Mouse (Mus musculus) macrophage (primary cell): ENCODE measurements around the gene Zswim5. TPM values are rescaled to one million over a fixed set of nuclear protein-coding genes. Genes with fewer than 3 reads are reported as not detected.

Source experiments
- H3K27ac ChIP-seq: fragments of 350-480 bp; formaldehyde crosslinking; 2 replicates; pipeline ENCODE4 v1.9.0; 2021
- H3K36me3 ChIP-seq: fragments of 350-480 bp; formaldehyde crosslinking; 2 replicates; pipeline ENCODE4 v1.9.0; 2021; ENCODE audit errors: inconsistent target
- H3K4me3 ChIP-seq: fragments of 350-480 bp; formaldehyde crosslinking; 2 replicates; pipeline ENCODE4 v1.9.0; 2021; ENCODE audit errors: inconsistent target
- H3K79me2 ChIP-seq: fragments of 350-480 bp; formaldehyde crosslinking; 2 replicates; pipeline ENCODE4 v1.9.0; 2021; ENCODE audit errors: inconsistent target
- WGBS: methylation state at CpG from one replicate; pipeline ENCODE4 v1.1.7; 2026; ENCODE audit warnings: inconsistent platforms; ENCODE audit not compliant: missing documents; 5-methylcytosine and 5-hydroxymethylcytosine counted together
- polyA plus RNA-seq: library from polyadenylated mRNA; stranded (reverse); fragments of 250-400 nt; gene quantifications from 3 replicates; pipeline ENCODE4 v1.2.4, GENCODE M21; 2018; ENCODE audit warnings: inconsistent platforms

The Zswim5 gene
- polyA plus RNA-seq, 1 experiment from 2014 or later = 0.04 TPM

DNA sequence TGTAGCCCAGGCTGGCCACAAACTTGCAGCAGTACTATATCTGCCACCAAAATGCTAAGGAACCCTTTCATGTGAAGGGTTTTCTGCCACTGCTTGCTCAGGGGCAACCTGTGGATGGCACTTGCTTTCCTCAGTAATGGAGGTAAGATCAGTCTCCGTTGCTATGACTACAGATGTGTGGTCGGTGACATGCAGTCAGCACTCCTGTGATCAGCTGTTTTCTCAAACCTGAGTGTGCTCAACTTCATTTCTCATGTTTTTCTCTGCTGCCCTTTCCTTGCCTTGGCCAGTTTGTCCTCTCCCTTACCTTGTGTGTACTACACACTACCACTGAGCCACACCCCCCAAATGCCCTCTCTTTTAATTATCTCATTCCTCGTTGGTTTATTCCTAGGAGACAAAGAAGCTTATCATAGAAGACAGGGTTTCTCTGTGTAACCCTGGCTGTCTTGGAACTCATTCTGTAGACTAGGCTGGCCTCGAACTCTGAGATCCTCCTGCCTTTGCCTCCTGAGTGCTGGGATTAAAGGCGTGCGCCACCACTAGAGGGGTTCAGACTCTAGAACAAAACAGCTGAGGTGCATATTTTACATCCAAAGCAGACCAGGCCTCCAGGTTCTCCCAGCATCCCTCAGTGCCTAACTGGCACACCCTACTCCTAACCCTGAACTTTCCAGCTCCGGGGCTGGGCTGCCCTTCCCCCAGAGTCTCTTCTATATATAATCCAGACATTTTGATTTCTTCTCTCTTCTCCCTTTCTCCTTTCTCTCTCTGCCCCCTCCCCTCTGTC lies 128.6 kb downstream of the Zswim5 start:
- no peak overlapping the region for H3K4me3 ChIP-seq
- no peaks in the 10 kb centered on the region for H3K79me2 ChIP-seq
- WGBS = 88% methylated on average over 7 of the region's 7 CpGs
- peaks cover 34% of the 10 kb centered on the region for H3K36me3 ChIP-seq
- H3K27ac ChIP-seq = no peak overlapping the region

DNA sequence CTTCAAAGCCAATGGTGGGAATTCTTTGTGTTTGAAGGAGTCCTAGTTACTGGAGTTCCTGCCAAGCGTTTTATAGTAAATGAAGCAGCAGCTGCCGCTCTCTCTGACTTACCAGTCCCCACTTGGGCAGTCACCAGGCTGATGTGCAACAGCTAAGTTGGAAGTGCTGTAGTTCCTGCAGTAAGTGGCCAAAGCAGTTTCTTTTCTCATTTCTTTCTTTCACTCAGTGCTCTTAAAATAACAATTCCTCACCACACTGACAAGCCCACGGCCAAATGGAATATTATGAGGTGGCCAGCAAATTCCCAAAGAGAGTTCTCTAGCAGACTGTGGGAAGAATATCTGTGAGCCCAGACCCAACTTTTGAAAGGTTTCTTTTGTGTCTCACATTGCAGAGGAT lies 129.9 kb downstream of the Zswim5 start:
- no peak overlapping the region for H3K4me3 ChIP-seq
- no peak overlapping the region for H3K27ac ChIP-seq
- WGBS = 74% methylated on average over 3 of the region's 3 CpGs
- no peaks in the 10 kb centered on the region for H3K79me2 ChIP-seq
- H3K36me3 ChIP-seq = peaks cover 22% of the 10 kb centered on the region; the same call in 1 of the 2 replicates

DNA sequence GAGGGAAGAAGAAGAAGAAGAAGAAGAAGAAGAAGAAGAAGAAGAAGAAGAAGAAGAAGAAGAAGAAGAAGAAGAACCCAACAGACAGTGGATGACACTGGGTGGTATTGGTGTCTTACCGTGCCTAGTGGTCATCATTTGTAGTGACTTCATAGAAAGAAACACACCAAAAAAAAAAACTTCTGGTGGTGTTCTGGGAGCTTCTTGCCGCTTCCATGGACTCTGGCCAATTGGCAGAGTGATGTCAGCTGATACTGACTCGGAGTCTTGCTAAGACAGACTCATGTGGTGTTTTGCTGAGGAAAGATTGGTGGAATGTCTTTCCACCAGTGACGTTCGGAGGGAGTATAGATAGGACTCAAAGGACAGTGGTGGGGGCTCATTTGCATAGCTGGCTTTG lies 133.1 kb downstream of the Zswim5 start:
- 98% methylated on average over 5 of the region's 5 CpGs for WGBS
- Histone ChIP-seq H3K79me2 (no peaks in the 10 kb centered on the region), H3K27ac (no peak overlapping the region)

DNA sequence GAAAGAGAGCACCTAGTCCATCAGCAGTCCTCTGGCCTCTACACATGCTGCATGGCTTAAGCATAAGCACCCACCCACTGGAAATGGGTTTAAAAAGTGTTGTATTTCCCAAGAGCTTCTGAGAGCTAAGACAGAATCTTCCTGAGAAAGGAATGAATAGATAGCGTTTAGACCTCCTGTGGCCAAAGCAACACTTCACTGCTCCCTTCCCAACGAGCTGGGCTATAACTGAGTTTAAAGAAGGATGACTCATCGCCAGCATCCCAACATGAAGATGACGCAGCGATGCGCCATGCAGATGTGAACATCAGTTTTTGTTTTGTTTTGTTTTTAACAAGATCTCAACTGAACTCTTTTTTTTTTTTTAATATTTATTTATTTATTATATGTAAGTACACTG lies 136.4 kb downstream of the Zswim5 start:
- H3K36me3 ChIP-seq = no peaks in the 10 kb centered on the region
- no peak overlapping the region for H3K27ac ChIP-seq
- WGBS = 80% methylated on average over 6 of the region's 6 CpGs
- H3K79me2 ChIP-seq = no peaks in the 10 kb centered on the region
- H3K4me3 ChIP-seq = no peak overlapping the region

More for the DNA sequence above, 133.1 kb downstream of the Zswim5 start:
- Histone ChIP-seq H3K36me3 (no peaks in the 10 kb centered on the region), H3K4me3 (no peak overlapping the region)

DNA sequence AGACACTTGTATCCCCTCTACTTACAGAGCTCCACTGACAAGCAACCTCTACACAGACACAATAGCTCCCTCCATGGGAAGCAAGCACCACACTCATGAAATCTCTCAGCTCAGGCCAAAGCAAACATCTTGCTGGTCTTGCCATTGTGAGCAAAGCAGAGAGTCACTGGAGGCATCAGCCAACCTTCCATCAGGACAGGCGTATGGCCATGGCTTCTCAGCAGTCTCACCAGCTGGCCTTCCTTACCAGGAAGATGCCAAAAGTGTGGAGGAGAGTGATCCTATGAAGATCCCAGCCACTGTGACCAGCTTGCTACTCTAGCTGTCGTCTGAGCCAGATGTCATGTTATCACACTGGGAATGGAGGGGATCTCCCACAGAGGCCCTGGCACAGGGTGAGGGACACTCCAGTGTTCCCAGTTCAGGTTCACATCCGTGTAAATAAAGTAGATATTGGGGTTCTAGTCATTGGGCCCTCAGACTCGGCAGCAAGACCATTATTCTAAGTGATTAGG lies 137.8 kb downstream of the Zswim5 start:
- no peaks in the 10 kb centered on the region for H3K36me3 ChIP-seq
- peaks cover 1% of the 10 kb centered on the region; the same call in 1 of the 2 replicates for H3K79me2 ChIP-seq
- H3K27ac ChIP-seq = no peak overlapping the region
- no peak overlapping the region for H3K4me3 ChIP-seq
- WGBS = 87% methylated on average over 4 of the region's 4 CpGs

DNA sequence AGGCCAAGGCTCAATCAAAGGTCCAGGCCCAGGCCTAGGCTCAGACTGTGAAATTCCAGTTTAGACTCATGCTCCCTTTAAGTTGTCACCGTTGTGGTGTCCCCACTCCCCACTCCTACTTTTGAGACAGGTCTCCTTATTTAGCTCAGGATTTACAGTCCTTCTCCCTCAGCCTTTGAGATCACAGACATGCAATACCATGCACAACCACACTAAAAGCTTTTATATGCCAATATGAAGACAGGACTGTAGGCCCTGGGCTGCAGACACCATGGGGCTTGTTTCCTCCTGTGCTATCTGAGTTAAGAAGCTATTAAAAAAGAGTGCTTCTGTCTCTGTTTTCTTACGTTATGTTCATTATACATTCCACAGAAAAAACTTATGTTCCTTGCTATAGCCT lies 140.6 kb downstream of the Zswim5 start:
- Histone ChIP-seq H3K4me3 (no peak overlapping the region), H3K36me3 (no peaks in the 10 kb centered on the region; the same call in 1 of the 2 replicates), H3K79me2 (peaks cover 16% of the 10 kb centered on the region; the same call in 1 of the 2 replicates), H3K27ac (no peak overlapping the region)
- WGBS = 74% methylated on average over 2 of the region's 2 CpGs

DNA sequence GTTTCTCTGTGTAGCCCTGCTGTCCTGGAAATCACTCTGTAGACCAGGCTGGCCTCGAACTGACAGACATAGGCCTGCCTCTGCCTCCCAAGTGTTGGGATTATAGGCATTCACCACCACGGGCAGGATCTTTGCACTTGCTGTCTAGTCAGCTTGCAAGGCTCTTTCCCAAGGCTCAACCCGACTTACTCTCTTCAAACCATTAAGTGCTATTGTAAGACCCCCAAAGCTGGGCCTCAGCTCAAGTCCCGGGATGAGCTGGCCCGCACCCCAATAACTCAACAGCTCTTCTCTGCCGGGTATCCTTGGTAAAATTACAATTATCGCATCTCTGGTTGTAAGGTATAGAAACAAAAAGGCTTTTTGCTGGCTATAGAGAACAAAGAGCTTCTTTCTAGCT lies 141.2 kb downstream of the Zswim5 start:
- H3K79me2 ChIP-seq = peaks cover 16% of the 10 kb centered on the region; the same call in 1 of the 2 replicates
- no peak overlapping the region for H3K4me3 ChIP-seq
- H3K27ac ChIP-seq = no peak overlapping the region
- 94% methylated on average over 7 of the region's 7 CpGs for WGBS
- H3K36me3 ChIP-seq = no peaks in the 10 kb centered on the region; the same call in 1 of the 2 replicates

DNA sequence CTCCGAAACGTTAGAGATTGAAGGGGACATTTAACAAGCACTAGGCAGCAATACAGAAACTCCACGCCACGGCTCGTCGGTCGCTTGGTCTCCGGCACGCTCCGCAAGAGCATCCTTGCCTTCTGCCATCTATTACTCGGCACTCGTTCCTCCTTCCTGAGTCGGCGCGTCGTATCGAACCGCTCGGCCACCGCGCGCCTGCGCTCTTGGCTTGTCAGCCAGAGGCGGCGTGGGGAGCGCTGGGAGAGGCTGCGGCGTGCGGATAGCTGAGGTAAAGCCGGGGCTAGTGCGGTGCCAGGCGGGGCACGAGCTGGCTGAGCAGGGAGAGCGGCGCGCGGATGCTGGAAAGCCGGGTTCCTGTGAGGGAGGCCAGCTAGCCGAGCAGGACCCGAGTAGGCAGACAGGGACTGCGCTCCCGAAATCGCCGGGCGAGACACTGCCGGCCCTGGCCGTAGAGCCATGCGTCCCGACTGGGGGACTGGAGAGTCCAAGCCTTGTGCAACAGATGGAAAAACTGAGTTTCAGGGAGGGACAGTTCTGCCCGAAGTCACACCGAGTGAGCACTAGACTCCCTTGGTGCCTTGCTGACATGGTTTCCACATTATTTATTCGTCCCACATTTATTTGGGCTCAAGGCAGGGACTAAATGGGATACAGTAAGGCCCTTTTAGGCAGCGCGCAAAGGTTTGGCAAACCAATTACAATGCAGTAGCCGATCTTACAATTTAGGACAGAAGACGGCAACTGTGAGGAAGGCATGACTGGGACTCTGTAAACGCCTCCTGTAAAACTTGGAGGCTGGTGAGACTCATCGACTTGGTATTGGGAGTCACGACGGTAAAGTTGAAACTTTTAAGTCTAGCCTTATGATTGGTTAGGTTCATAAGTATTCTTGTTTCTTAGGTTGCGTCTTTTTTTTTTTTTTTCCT lies 142.3 kb downstream of the Zswim5 start, which contains the start of gene Eif2b3:
Gene Eif2b3, plus strand, starts transcription at position 197 of the 929 bp plus-strand sequence.
- 1% methylated on average over 61 of the region's 61 CpGs for WGBS
- Histone ChIP-seq H3K27ac (no peak within 1 kb of the TSS), H3K4me3 (peak within 1 kb of the TSS; percentile 61), H3K79me2 (peaks cover 16% of the 10 kb centered on the region; the same call in 1 of the 2 replicates), H3K36me3 (no peaks in the 10 kb centered on the region; the same call in 1 of the 2 replicates)

DNA sequence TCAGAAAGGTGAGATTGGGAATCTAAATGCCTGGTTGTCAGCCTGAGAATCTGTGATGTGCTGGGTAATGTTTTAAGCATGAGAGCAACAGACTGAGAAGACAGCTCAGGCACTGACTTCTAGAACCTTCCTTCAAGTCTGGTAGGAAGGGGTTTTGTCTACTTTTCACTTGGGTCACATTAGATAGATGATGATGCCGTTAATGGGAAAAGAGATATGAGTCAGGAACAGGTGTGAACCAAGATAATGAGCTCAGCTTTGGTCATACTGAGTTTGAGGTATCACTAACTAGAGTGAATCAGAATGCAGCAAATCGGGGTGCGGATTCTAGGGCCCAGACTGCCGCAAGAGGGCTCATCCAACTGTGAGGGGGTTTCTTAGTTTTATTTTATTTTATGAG lies 146.3 kb downstream of the Zswim5 start:
- no peaks in the 10 kb centered on the region; the same call in 1 of the 2 replicates for H3K36me3 ChIP-seq
- no peak overlapping the region for H3K4me3 ChIP-seq
- 100% methylated on average over 4 of the region's 4 CpGs for WGBS
- no peak overlapping the region for H3K27ac ChIP-seq
- H3K79me2 ChIP-seq = peaks cover 16% of the 10 kb centered on the region; the same call in 1 of the 2 replicates

DNA sequence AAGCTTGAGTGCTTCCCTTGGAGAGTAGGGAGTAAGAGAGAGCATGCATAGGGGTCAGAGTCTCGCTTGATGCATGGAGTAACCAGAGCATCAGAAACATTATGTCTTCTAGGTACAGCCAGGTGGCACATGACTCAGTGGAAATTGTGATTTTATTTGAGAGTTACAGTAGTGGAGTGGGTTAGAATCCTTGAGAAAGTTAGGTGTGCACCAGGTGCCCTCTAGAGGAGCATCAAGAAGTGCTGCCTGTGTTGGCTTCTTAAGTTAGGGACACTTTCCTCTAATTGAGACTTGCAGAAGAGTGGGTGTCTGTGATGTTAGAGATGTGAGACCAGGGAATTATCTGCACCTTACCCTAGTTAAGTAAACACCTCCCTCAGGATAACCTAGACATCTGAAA lies 153.9 kb downstream of the Zswim5 start:
- H3K36me3 ChIP-seq = no peaks in the 10 kb centered on the region
- no peak overlapping the region for H3K27ac ChIP-seq
- 94% methylated on average over 1 of the region's 1 CpGs for WGBS
- no peak overlapping the region for H3K4me3 ChIP-seq
- no peaks in the 10 kb centered on the region for H3K79me2 ChIP-seq

Other genes with a start within 250 kb of the Zswim5 start
- gene Nasp, start 249.4 kb upstream of the Zswim5 start, polyA plus RNA-seq = 25.6 to 55.5 TPM (median 47.9 TPM) in 3 replicates
- 1,138 to 1,978 TPM (median 1,711 TPM) in 3 replicates for gene Akr1a1, start 225.7 kb upstream of the Zswim5 start, polyA plus RNA-seq
- gene Prdx1, start 191.8 kb upstream of the Zswim5 start, polyA plus RNA-seq = 1,330 to 1,969 TPM (median 1,907 TPM) in 3 replicates
- 5.1 to 10.4 TPM (median 9.4 TPM) in 3 replicates for gene Mmachc, start 169.0 kb upstream of the Zswim5 start, polyA plus RNA-seq
- gene Ccdc163, start 168.9 kb upstream of the Zswim5 start, polyA plus RNA-seq = 7.9 to 32.9 TPM (median 10.8 TPM) in 3 replicates
- 3.1 to 8.1 TPM (median 7.1 TPM) in 3 replicates for gene Tesk2, start 156.4 kb upstream of the Zswim5 start, polyA plus RNA-seq
- gene Toe1, start 69.7 kb upstream of the Zswim5 start, polyA plus RNA-seq = 7.1 to 13.7 TPM (median 11.5 TPM) in 3 replicates
- 0.76 to 2.0 TPM (median 1.1 TPM) in 3 replicates for gene Mutyh, start 69.7 kb upstream of the Zswim5 start, polyA plus RNA-seq
- not detected in 3 replicates for gene Hpdl, start 55.7 kb upstream of the Zswim5 start, polyA plus RNA-seq
- 15.8 to 37.4 TPM (median 21.5 TPM) in 3 replicates for gene Urod, start 117.0 kb downstream of the Zswim5 start, polyA plus RNA-seq
- 17.8 to 24.0 TPM (median 23.6 TPM) in 3 replicates for gene Hectd3, start 117.9 kb downstream of the Zswim5 start, polyA plus RNA-seq
- gene Eif2b3, start 142.0 kb downstream of the Zswim5 start, polyA plus RNA-seq = 7.4 to 19.3 TPM (median 11.1 TPM) in 3 replicates
- gene Ptch2, start 218.7 kb downstream of the Zswim5 start, polyA plus RNA-seq = not detected in 3 replicates
- 1.5 to 11.4 TPM (median 1.9 TPM) in 3 replicates for gene Btbd19, start 248.3 kb downstream of the Zswim5 start, polyA plus RNA-seq
- 0.68 to 2.6 TPM (median 0.93 TPM) in 3 replicates for gene Tctex1d4, start 249.4 kb downstream of the Zswim5 start, polyA plus RNA-seq